In genomic region chr6:90885626-90886025, GRCm38 (mm10) we compare ENCODE assay signal across 35 mouse cellular contexts.
"Had no signal": no experiment of that assay in that cellular context is flagged by ENCODE, and none has a peak within 500 bp of the region (broad histone marks: within the 10 kb centered on the region; RNA-seq: fewer than 3 reads in every experiment).

No protein-coding gene starts in this region.

- H3K27me3 ChIP-seq: heart, embryonic 12.5 days; heart, embryonic 13.5 days; heart, embryonic 15.5 days; hindbrain, embryonic 12.5 days; hindbrain, embryonic 13.5 days; hindbrain, embryonic 15.5 days; intestine, embryonic 15.5 days; kidney, embryonic 15.5 days had no signal

- H3K9ac ChIP-seq: heart, embryonic 12.5 days; heart, embryonic 13.5 days; heart, embryonic 15.5 days; hindbrain, embryonic 12.5 days; hindbrain, embryonic 13.5 days; hindbrain, embryonic 14.5 days; hindbrain, embryonic 15.5 days; intestine, embryonic 15.5 days; kidney, embryonic 15.5 days had no signal

- H3K4me1 ChIP-seq: hindbrain, embryonic 15.5 days; intestine, embryonic 15.5 days had no signal

- H3K9me3 ChIP-seq: heart, embryonic 10.5 days; heart, embryonic 12.5 days; heart, embryonic 13.5 days; heart, embryonic 15.5 days; hindbrain, embryonic 10.5 days; hindbrain, embryonic 12.5 days; hindbrain, embryonic 13.5 days; hindbrain, embryonic 15.5 days; intestine, embryonic 15.5 days; kidney, embryonic 15.5 days had no signal

- H3K27ac ChIP-seq: heart, embryonic 10.5 days; heart, embryonic 15.5 days; hindbrain, embryonic 10.5 days; hindbrain, embryonic 12.5 days; hindbrain, embryonic 13.5 days; hindbrain, embryonic 14.5 days; hindbrain, embryonic 15.5 days; hindbrain, postnatal 0 days; intestine, embryonic 15.5 days; kidney, embryonic 15.5 days; kidney, postnatal 0 days; layer of hippocampus, adult 2 months had no signal

- ATAC-seq: hindbrain, embryonic 16.5 days; hindbrain, postnatal 0 days; inflammation-experienced regulatory T-cells, adult 6 months; intestine, embryonic 15.5 days; intestine, embryonic 16.5 days; intestine, postnatal 0 days had no signal

- H3K4me3 ChIP-seq: heart, embryonic 10.5 days; heart, embryonic 12.5 days; heart, embryonic 13.5 days; heart, embryonic 15.5 days; hindbrain, embryonic 10.5 days; hindbrain, embryonic 12.5 days; hindbrain, embryonic 13.5 days; hindbrain, embryonic 15.5 days; intestine, embryonic 15.5 days; kidney, embryonic 15.5 days; layer of hippocampus, adult 2 months had no signal

- H3K36me3 ChIP-seq: heart, embryonic 10.5 days; heart, embryonic 12.5 days; heart, embryonic 13.5 days; heart, embryonic 15.5 days; hindbrain, embryonic 10.5 days; hindbrain, embryonic 12.5 days; hindbrain, embryonic 13.5 days; hindbrain, embryonic 15.5 days; intestine, embryonic 15.5 days; kidney, embryonic 15.5 days had no signal

- DNase-seq: heart, postnatal 10 days; heart, postnatal 14 days; heart, postnatal 36 days; heart, postnatal 4 days; kidney, adult 11 months; kidney, adult 18-20 months; kidney, adult 2 months; kidney, adult 8-10 months; kidney, adult 9 months; kidney, postnatal 10 days; kidney, postnatal 14 days; kidney, postnatal 25 days; kidney, postnatal 36 days; kidney, postnatal 4 days; layer of hippocampus, adult 9-11 months; layer of hippocampus, postnatal 36 days had no signal

- H3K4me2 ChIP-seq: heart, embryonic 11.5 days; heart, embryonic 12.5 days; heart, embryonic 13.5 days; heart, embryonic 15.5 days; hindbrain, embryonic 12.5 days; hindbrain, embryonic 13.5 days; hindbrain, embryonic 14.5 days; hindbrain, embryonic 15.5 days; intestine, embryonic 15.5 days; kidney, embryonic 15.5 days had no signal
